Mouse (Mus musculus) embryonic facial prominence, embryonic 14.5 days (tissue): ENCODE data around the gene Dph2. TPM values are rescaled to one million over a fixed set of nuclear protein-coding genes. Genes with fewer than 3 reads are reported as not detected.

Source experiments
- ATAC-seq: fragments of 200-750 bp; cut with Nextera tagmentation; 2 replicates; pipeline ENCODE4 v1.8.0; 2017; ENCODE audit warnings: low read depth, moderate number of reproducible peaks, moderate TSS enrichment
- DNase-seq: peaks from one replicate; pipeline ENCODE4 v3.0.0-alpha.2; 2015; ENCODE audit warnings: low spot score
- H3K27ac ChIP-seq: fragments of 300-500 bp; sonication (generic); replicated peaks from 2 replicates; pipeline ENCODE4 v1.5.1; 2014; ENCODE audit warnings: low read depth, mild to moderate bottlenecking, low read length, moderate library complexity
- H3K27me3 ChIP-seq: fragments of 300-500 bp; sonication (generic); replicated peaks from 2 replicates; pipeline ENCODE4 v1.6.1; 2014; ENCODE audit warnings: low read length; ENCODE audit not compliant: control insufficient read depth, insufficient read depth
- H3K36me3 ChIP-seq: fragments of 300-500 bp; sonication (generic); 2 replicates; pipeline ENCODE4 v1.6.1; 2014; ENCODE audit warnings: low read length, mixed read lengths; ENCODE audit not compliant: control insufficient read depth, insufficient read depth
- H3K4me1 ChIP-seq: fragments of 300-500 bp; sonication (generic); 2 replicates; pipeline ENCODE4 v1.6.1; 2014; ENCODE audit warnings: antibody characterized with exemption, low read length; ENCODE audit not compliant: control insufficient read depth, insufficient read depth
- H3K4me2 ChIP-seq: fragments of 300-500 bp; sonication (generic); 2 replicates; pipeline ENCODE4 v1.6.1; 2014; ENCODE audit warnings: low read depth, mild to moderate bottlenecking, low read length, moderate library complexity, mixed read lengths
- H3K4me3 ChIP-seq: fragments of 300-500 bp; sonication (generic); 2 replicates; pipeline ENCODE4 v1.5.1; 2014; ENCODE audit warnings: low read depth, mild to moderate bottlenecking, low read length
- H3K9ac ChIP-seq: fragments of 300-500 bp; sonication (generic); 2 replicates; pipeline ENCODE4 v1.6.1; 2014; ENCODE audit warnings: low read depth, mild to moderate bottlenecking, low read length, moderate library complexity, mixed read lengths
- H3K9me3 ChIP-seq: fragments of 300-500 bp; sonication (generic); 2 replicates; pipeline ENCODE4 v1.6.1; 2016; ENCODE audit warnings: low read length; ENCODE audit not compliant: control insufficient read depth
- WGBS: fragments of 180-500 bp; shearing (Covaris S2); extraction: QIAGEN DNeasy Blood & Tissue Kit; methylation state at CpG from one replicate; pipeline ENCODE4 v1.1.7; 2014; 5-methylcytosine and 5-hydroxymethylcytosine counted together
- polyA plus RNA-seq: library from polyadenylated mRNA; unstranded; fragments of >200 nt; fragmentation: Nextera tagmentation; extraction: Ambion mirVana; gene quantifications from 2 replicates; pipeline ENCODE4 v1.2.1, GENCODE M21; 2014

The Dph2 gene
- polyA plus RNA-seq, 1 experiment from 2014 or later, result 13.4 TPM

- H3K36me3 ChIP-seq, result peaks cover 66% of the 10 kb centered on the region
- WGBS, result 75% methylated on average over 9 of the region's 10 CpGs
- no peaks in the 10 kb centered on the region for H3K9me3 ChIP-seq
- DNase-seq (no peak), ATAC-seq (no peak)
- H3K27me3 ChIP-seq, result no peaks in the 10 kb centered on the region
- no peak overlapping the region for H3K27ac ChIP-seq
- no peaks in the 10 kb centered on the region for H3K4me1 ChIP-seq
- no peak overlapping the region for H3K9ac ChIP-seq
- no peak overlapping the region for H3K4me3 ChIP-seq
- no peak overlapping the region for H3K4me2 ChIP-seq
Observed at GRCm38 (mm10) chr4:117878301-117878700, 13.5 kb downstream of the Dph2 start.

- WGBS, result 90% methylated on average over 9 of the region's 9 CpGs
- Histone ChIP-seq H3K9ac (no peak overlapping the region), H3K4me2 (no peak overlapping the region), H3K27ac (no peak overlapping the region), H3K27me3 (no peaks in the 10 kb centered on the region), H3K9me3 (no peaks in the 10 kb centered on the region), H3K36me3 (peaks cover 47% of the 10 kb centered on the region), H3K4me3 (no peak overlapping the region), H3K4me1 (peaks cover 8% of the 10 kb centered on the region; the same call in 1 of the 2 replicates)
- ATAC-seq (no peak), DNase-seq (no peak)
Observed at GRCm38 (mm10) chr4:117873615-117874014, 18.2 kb downstream of the Dph2 start.

GRCm38 (mm10) chr4:117872471-117872886 lies 19.4 kb downstream of the Dph2 start, which contains the start of gene Ccdc24:
Gene Ccdc24 (minus strand): TSS chr4:117872557.
- H3K4me2 ChIP-seq, result peak within 1 kb of the TSS; percentile 38
- WGBS, result 8% methylated on average over 12 of the region's 14 CpGs
- H3K9ac ChIP-seq, result peak within 1 kb of the TSS; percentile 49
- no peak within 1 kb of the TSS for H3K27ac ChIP-seq
- peaks cover 14% of the 10 kb centered on the region; the same call in 1 of the 2 replicates for H3K4me1 ChIP-seq
- peak; percentile 2; the same call in 1 of the 2 replicates for ATAC-seq
- H3K9me3 ChIP-seq, result no peaks in the 10 kb centered on the region
- DNase-seq, result no peak
- H3K36me3 ChIP-seq, result peaks cover 46% of the 10 kb centered on the region
- H3K27me3 ChIP-seq, result 0 out of 2 replicates have a peak, but pooled peaks cover 2% of the 10 kb centered on the region
- H3K4me3 ChIP-seq, result 0 out of 2 replicates have a peak within 1 kb of the TSS, but pooled peaks have one; percentile 11

GRCm38 (mm10) chr4:117871787-117872186 lies 20.0 kb downstream of the Dph2 start:
- peak; percentile 24; the same call in 1 of the 2 replicates for ATAC-seq

GRCm38 (mm10) chr4:117870437-117870836 lies 21.4 kb downstream of the Dph2 start:
- 0 out of 2 replicates have a peak, but pooled peaks cover 4% of the 10 kb centered on the region for H3K27me3 ChIP-seq
- ATAC-seq, result no peak
- DNase-seq, result no peak
- H3K36me3 ChIP-seq, result peaks cover 26% of the 10 kb centered on the region
- no peak overlapping the region for H3K4me2 ChIP-seq
- WGBS, result 50% methylated on average over 1 of the region's 1 CpGs
- no peak overlapping the region for H3K9ac ChIP-seq
- no peak overlapping the region for H3K27ac ChIP-seq
- no peaks in the 10 kb centered on the region for H3K9me3 ChIP-seq
- no peak overlapping the region for H3K4me3 ChIP-seq
- H3K4me1 ChIP-seq, result peaks cover 20% of the 10 kb centered on the region

More at GRCm38 (mm10) chr4:117871787-117872186, 20.0 kb downstream of the Dph2 start:
- Histone ChIP-seq H3K4me3 (no peak overlapping the region), H3K36me3 (peaks cover 39% of the 10 kb centered on the region), H3K9me3 (no peaks in the 10 kb centered on the region), H3K27me3 (0 out of 2 replicates have a peak, but pooled peaks cover 4% of the 10 kb centered on the region), H3K4me1 (peaks cover 14% of the 10 kb centered on the region; the same call in 1 of the 2 replicates), H3K4me2 (no peak overlapping the region), H3K27ac (no peak overlapping the region), H3K9ac (no peak overlapping the region)
- no peak for DNase-seq
- 52% methylated on average over 7 of the region's 7 CpGs for WGBS

- DNase-seq (peak; percentile 39), ATAC-seq (peak; percentile 10)
- WGBS, result 57% methylated on average over 9 of the region's 9 CpGs
- Histone ChIP-seq H3K27ac (no peak overlapping the region), H3K4me2 (no peak overlapping the region), H3K27me3 (0 out of 2 replicates have a peak, but pooled peaks cover 4% of the 10 kb centered on the region), H3K9ac (no peak overlapping the region), H3K9me3 (no peaks in the 10 kb centered on the region), H3K4me3 (no peak overlapping the region), H3K36me3 (peaks cover 15% of the 10 kb centered on the region), H3K4me1 (peaks cover 20% of the 10 kb centered on the region)
Observed at GRCm38 (mm10) chr4:117869317-117869716, 22.5 kb downstream of the Dph2 start.

- H3K9ac ChIP-seq, result 0 out of 2 replicates have a peak overlapping the region, but pooled peaks have one; percentile 19
Observed at GRCm38 (mm10) chr4:117867823-117868222, 24.0 kb downstream of the Dph2 start.

GRCm38 (mm10) chr4:117867000-117867399 lies 24.8 kb downstream of the Dph2 start:
- no peak overlapping the region for H3K4me3 ChIP-seq
- H3K27me3 ChIP-seq, result 0 out of 2 replicates have a peak, but pooled peaks cover 4% of the 10 kb centered on the region
- H3K36me3 ChIP-seq, result no peaks in the 10 kb centered on the region
- 63% methylated on average over 6 of the region's 6 CpGs for WGBS
- no peak overlapping the region for H3K4me2 ChIP-seq
- H3K27ac ChIP-seq, result no peak overlapping the region
- H3K9me3 ChIP-seq, result no peaks in the 10 kb centered on the region
- H3K9ac ChIP-seq, result no peak overlapping the region
- ATAC-seq (no peak), DNase-seq (no peak)
- H3K4me1 ChIP-seq, result peaks cover 12% of the 10 kb centered on the region

More at GRCm38 (mm10) chr4:117867823-117868222, 24.0 kb downstream of the Dph2 start:
- H3K36me3 ChIP-seq, result 0 out of 2 replicates have a peak, but pooled peaks cover under 1% of the 10 kb centered on the region
- 12% methylated on average over 20 of the region's 24 CpGs for WGBS
- no peak for ATAC-seq
- DNase-seq, result peak; percentile 47
- H3K4me2 ChIP-seq, result 0 out of 2 replicates have a peak overlapping the region, but pooled peaks have one; percentile 33
- H3K4me1 ChIP-seq, result peaks cover 19% of the 10 kb centered on the region
- H3K4me3 ChIP-seq, result no peak overlapping the region
- H3K27me3 ChIP-seq, result 0 out of 2 replicates have a peak, but pooled peaks cover 4% of the 10 kb centered on the region
- H3K9me3 ChIP-seq, result no peaks in the 10 kb centered on the region
- H3K27ac ChIP-seq, result no peak overlapping the region
